Mouse (Mus musculus): ENCODE data around the gene Mrpl14.

Gene Mrpl14

DNA sequence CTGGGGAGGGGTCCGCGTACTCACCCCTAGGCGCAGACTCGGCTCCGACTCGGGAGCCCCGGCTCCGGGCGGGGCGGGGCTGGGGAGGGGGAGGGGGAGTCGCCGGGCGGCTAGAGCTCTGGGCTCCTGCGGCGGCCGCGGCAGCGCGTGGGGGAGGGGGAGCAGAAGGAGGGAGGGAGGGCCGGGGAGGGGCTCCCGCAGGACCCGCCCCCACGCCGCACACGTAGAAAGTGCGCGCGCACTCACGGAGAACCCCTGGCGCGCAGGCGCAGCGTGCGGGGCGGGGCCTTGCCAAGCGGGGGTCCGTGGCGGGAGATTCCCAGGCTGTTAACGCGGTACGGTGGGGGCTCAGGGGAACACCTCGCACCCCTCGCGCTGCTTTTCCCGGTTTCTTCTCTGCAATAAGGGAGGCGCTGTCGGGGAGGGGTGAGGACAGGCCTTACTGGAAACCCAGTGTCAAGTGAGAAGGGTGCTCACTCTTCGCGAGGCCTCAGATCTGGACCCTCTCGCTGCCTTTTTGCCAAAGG is at the start of gene Mrpl14:
TSS of gene Mrpl14 (plus strand) at position 230 of the 527 bp plus-strand sequence.
- DNase-seq (ENCODE audit: low read depth), result peak; percentile 85

DNA sequence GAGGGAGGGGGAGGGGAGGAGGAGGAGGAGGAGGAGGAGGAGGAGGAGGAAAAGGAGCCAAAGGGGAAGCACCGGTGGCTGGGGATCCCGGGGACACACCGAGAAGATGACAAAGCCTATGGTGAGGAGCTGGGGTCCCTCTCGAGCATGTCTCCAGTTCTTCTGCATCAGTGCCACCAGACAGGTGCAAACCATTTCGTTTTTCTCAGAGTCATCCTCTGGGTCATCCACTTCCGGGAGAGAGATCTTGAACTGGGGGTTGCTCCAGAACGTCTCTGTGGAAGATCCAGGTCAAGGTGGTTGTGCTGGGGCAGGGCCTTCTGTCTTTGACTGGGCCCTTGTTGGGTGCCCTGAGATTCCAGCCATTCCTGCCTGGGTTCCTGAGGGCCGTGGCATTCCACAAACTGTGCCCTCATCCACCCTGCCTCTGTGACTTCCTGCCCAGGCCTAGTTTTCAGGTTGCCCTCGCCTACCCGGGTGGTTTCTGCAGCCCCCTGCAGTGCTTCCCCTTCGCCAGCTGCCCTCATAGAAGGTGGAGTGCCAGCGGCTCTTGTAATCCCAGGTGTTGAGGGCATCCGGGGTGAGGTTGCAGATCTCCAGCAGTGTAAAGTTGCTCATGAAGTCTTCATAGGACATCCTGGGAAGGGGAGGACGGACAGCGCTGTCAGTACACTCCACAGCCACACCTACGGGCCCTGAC is 47.4 kb upstream of the Mrpl14 start:
- DNase-seq (ENCODE audit: low read depth), result no peak

DNA sequence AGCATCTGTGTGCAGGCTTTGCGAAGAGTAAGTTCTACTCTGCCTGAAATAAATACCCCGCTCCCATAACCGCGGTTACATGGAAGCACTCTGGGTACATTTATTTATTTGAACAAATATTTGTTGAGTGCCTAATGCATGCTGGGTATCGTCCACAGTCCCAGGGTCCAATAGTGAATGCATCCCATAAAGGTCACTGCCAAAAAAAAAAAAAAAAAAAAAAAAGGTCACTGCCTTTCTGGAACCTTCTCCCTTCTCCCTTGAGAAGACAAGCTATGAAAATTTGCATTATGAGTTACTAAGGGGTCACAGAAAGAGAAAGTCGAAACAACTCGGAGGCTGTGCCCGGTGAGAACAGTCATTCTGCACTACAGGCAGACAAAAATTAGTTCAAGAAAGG is 44.1 kb upstream of the Mrpl14 start:
- no peak for DNase-seq (ENCODE audit: low read depth)

DNA sequence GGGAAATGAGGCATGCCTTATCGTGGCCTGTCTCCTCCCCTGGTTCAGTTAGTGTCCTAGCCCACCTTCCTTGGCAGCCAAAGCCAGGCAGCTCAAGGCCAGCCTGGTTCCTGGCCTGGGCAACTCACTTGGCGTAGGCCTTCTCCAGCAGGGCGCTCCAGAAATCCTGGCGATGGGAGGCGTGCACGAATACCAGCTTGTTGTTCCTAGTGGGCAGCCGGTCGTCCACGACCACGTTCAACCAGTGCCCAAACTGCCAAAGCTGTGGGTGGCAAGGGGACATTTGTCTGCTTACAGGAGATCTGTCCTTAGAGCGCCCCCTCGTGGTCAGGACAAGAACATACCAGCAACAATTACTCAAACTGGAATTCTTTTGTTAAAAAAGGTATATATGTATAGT is 43.4 kb upstream of the Mrpl14 start:
- peak; percentile 53 for DNase-seq (ENCODE audit: low read depth)

DNA sequence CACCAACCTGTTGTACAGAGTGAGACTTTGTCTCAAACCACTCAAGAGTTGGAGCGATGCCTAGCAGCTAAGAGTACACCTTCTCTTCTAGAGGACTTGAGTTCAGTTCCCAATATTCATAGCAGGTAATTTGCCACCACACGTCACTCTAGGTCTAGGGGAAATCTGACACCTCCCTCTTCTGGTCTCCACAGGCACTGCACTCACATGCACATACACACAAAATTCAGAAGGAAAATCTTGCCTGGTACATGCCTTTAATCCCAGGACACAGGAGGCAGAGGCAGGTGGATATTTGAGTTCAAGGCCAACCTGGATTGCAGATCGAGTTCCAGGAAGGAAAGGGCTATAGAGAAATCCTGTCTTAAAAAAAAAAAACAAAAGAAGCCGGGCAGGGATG is 41.9 kb upstream of the Mrpl14 start:
- DNase-seq (ENCODE audit: low read depth), result no peak

GRCm38 (mm10) chr17:45653233-45653632 is 32.9 kb upstream of the Mrpl14 start:
- no peak for DNase-seq (ENCODE audit: low read depth)

- DNase-seq (ENCODE audit: low read depth), result peak; percentile 29
These were observed 30.3 kb upstream of the Mrpl14 start for GRCm38 (mm10) chr17:45655820-45656219.

- DNase-seq (ENCODE audit: low read depth), result no peak
These were observed 26.9 kb upstream of the Mrpl14 start, which contains the start of gene Capn11 for GRCm38 (mm10) chr17:45659225-45659624. Capn11 (minus strand) TSS chr17:45659325.

DNA sequence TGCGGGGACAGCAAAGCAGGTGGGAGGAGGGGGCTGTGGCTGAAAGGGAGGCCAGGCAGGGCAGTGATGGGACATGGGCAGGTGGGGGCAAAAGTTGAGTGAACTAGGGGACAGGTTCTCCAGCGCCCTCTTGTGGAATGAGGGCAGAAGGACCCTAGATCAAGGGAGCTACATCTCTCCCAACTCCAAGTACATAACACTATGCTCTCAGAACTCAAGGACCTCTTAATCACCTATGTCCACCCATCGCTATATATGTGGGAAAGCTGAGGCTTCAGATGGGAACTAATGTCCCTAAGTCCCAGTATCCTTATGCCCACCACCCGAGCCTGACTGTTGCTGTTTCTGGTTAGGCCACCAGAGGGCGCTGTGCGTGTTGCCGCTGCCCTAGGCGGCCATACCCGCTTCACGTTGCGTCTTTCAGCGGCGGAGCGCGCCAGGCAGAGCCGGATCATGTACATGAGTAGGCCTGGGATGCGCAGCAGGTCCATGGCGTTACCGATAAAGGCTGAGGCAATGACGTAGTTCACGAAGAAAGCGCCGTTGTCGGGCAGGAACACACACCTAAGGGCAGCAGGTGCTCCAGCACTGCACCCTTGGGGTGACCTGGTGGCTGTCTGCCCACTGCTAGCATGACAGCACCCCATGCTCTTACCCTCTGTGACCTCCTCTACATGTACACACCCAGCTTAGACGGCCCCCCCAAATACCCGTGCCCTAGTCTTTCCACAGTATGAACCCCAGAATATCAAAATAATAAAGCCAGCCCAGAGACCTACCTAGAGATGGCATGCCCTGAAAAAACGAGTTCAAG is 22.8 kb upstream of the Mrpl14 start:
- peak; percentile 60 for DNase-seq (ENCODE audit: low read depth)

GRCm38 (mm10) chr17:45664608-45665007 is 21.5 kb upstream of the Mrpl14 start:
- DNase-seq (ENCODE audit: low read depth), result no peak

DNA sequence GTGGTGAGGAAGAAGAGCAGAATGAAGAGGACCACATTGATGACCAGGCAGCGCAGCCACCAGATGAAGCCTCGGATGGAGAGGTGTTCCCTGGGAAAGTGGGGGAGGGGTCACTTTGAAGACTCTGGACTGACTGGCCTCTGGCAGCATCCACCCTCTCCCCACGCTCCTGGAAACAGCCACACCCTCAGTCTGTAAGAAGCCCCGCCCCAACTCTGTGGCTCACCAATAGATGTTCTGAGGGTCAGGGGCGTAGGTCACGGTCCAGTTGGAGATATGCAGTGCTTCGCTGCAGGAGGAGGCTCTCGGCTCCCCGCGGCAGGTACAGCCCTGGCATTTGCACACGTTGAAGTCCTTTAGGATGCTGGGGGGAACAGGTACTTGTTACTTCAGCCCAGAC is 20.0 kb upstream of the Mrpl14 start:
- no peak for DNase-seq (ENCODE audit: low read depth)

DNA sequence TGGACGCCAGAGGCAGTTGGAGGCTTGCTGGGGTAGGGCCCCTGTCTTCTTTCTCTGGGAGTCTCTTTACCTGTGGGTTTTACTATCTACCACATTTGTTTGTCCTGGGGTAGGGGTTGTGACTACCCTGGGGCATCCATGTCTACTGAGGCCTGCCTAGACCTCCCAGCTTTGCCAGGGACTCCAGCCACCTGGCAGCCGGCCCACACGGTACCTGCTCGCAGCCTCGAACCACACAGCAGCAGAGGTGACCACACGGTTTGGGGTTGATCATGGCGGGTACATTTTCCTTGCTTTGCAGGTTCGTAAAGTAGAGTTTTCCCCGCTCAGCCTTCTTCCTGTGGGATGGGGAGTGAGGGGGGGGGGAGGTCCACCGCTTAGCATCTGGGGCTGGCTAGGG is 18.6 kb upstream of the Mrpl14 start:
- no peak for DNase-seq (ENCODE audit: low read depth)

DNA sequence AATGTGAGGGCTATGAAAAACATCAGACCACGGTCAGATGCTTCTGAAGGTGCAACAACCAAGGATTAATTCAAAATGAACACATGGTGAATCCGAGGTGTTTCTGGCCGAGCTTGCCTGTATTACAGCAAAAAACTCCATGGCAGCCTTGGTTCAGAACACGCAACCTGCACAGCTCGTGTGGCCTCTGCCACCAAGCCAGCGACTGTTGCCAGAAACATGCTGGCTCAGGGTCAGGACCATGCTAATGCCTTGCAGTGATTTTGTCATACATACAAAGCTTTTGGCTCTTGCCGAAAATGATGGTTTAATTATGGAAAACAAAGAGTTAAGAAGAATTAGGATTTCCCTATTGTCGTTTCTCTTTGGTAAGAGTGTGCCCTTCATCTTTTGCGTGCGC is 18.1 kb upstream of the Mrpl14 start:
- DNase-seq (ENCODE audit: low read depth), result no peak

- DNase-seq (ENCODE audit: low read depth), result no peak
These were observed 14.3 kb upstream of the Mrpl14 start for GRCm38 (mm10) chr17:45671821-45672220.

- no peak for DNase-seq (ENCODE audit: low read depth)
These were observed 13.5 kb upstream of the Mrpl14 start for GRCm38 (mm10) chr17:45672598-45672997.

DNA sequence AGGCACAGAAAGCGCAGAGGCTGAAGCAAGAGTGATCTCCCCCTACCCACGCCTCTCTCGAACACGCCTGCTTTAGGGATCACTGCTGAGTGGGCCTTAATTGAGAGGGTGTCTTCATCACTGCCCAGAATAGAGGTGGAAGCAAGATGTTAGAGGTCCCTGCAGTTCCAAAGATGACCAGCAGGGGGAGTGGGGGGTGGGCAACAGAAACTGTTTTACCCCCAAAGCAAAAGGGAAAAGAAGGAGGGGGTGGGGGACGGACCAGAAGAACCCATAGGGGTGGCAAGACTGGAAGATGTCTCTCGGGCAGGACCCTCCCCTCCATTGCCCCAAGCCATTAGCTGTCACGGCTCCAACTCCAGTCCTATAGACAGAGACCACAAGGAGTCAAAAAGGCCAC is 8.0 kb upstream of the Mrpl14 start:
- DNase-seq (ENCODE audit: low read depth), result peak; percentile 37

DNA sequence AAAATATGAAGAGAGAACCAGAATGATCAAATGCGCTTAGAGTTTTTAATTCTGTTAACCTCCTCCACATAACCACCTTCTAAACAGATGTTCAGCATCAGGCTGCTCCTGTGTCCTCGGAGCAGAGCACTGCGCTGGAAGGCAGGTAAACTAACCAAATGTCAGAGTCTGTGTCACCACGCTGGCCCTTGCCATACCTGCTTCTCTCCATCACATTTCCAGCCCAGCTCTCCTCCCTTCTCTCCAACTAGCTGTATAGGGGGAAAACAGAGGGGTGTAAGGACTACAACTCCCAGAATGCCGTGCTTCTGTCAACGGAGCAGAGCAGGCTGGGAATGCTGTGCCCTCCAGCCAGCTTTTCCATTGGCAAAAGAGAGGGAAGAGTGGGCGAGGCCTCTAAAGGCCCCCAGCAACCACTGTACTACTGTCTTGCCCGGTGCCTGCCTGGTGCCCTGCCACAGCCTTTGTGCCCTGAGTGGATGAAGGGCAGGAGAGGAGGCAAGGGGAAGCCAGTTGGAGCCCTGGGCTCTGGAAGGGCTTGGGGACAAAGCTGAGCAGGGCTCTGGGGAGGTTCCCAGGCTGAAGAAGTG is 5.6 kb upstream of the Mrpl14 start:
- DNase-seq (ENCODE audit: low read depth), result no peak

GRCm38 (mm10) chr17:45681588-45681987 is 4.5 kb upstream of the Mrpl14 start:
- peak; percentile 32 for DNase-seq (ENCODE audit: low read depth)

GRCm38 (mm10) chr17:45682843-45683242 is 3.3 kb upstream of the Mrpl14 start:
- DNase-seq (ENCODE audit: low read depth), result no peak

DNA sequence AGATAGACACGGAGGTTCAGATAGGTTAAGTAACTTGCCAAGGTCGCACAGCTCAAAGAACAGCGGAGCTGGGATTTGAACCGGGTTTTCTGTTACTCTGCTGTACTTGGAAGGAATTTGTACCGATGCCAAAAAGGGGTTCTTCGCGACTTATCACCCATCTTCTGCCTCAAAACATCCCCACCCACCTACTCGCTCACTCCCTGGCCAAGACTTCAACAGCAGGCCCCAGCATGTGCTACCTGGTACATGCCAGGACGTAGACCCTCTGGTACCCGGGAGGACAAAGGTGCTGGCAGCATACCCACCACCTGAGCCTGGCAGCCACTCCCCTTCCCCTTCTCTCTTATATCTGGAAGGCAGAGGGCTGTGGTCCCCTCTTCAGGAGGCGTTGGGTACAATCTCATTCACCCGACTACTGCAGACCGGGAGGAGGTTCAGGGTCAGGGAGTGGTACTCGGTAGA is 1.4 kb upstream of the Mrpl14 start:
- no peak for DNase-seq (ENCODE audit: low read depth)

DNA sequence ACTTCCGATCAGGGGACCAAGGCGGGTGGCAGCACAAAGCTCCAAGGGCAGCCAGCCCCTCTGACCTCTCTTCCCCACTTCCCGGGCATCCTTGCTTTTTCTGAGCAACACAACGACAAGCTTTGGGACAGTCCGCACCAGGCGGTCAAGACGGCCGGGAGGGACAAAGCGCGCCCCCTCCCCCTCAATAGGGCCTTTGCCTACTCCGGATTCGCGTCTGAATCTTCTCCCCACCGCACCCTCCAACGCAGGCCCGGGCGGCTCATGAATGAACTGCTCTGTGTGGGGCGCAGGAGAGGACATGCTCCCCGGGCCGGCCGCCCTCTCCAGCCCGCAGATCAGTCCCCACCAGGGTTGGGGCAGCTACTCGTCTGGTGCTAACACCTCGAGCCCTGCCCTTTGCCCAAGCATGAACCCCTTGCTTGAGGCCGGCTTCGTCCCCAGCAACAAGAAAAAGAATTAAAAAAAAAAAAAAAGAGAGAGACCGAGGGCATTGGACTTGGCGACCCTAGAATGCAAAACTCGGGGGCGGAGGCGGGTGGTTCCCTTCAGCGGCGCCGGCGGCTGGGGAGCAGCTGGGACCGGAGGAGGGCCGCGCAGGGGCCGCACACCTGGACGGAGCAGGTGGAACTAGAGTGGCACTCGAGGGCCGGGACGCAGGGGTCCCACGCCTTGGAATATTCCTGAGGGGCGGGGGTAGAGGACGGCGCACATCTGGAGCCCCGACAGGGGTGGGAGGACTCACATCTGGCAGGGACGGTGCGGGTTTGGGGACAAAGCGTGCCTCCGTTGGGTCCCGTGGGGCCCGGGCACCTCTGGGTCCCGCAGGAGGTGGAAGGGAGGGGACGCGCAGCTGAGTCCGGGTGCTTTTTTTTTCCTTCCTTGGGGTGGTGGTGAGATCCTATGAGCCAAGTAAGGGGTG is 690 bp upstream of the Mrpl14 start:
- DNase-seq (ENCODE audit: low read depth), result peak; percentile 41

- peak; percentile 58 for DNase-seq (ENCODE audit: low read depth)
These were observed 594 bp downstream of the Mrpl14 start, which contains the start of gene Tmem63b for GRCm38 (mm10) chr17:45686716-45687115. Tmem63b (minus strand) TSS chr17:45686905.

All from c-Kit-positive CD71-positive TER-119-negative erythroid progenitor cells, embryonic 14.5 days (primary cell).